Mouse (Mus musculus): ENCODE data around the gene Spag9. TPM values are rescaled to one million over a fixed set of nuclear protein-coding genes. Genes with fewer than 3 reads are reported as not detected.

Spag9 gene
- polyA plus RNA-seq, 1 experiment = 5.2 TPM

DNA sequence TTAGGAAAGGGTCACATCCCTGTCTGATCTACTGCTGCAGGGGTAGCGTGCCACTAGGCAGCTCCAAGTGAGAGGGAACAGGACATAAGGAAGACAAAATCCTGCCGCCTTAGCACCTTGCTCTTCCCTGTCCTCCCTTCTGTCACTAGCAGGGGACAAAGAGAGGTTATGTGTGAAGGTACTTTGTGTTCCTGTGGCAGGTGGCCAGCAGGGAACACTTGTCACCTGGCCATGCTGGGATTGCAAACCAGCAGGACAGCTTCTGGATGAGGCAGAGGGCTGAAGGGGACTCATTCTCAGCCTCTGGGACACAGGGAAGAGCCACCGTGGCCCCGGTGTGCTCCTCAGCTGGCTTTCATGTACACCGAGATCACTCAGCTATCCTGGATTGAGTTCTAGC, 175.8 kb downstream of the Spag9 start:
- 61% methylated on average over 5 of the region's 5 CpGs for WGBS
- no peak for DNase-seq (ENCODE audit: low read depth, low spot score)

DNA sequence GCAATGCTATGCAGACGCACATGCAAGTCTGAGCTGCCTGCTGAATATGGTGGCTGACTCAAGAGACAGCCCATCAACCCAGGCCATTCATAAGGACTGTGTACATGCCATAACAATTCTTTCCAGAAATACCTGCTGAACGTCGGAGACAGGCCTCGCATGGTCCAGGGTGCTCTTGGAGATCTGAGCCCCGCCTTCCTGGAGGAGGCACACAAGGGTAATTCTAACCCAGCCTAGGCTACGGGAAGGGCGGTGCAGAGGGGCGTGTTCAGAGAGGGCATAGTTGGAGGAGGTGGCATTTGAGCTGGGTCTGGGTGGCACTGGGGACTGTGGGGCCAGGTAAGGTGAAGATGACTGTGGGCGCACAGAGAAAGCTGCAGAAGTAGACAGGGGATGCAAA, 176.3 kb downstream of the Spag9 start:
- WGBS = 36% methylated on average over 9 of the region's 9 CpGs
- no peak for DNase-seq (ENCODE audit: low read depth, low spot score)

DNA sequence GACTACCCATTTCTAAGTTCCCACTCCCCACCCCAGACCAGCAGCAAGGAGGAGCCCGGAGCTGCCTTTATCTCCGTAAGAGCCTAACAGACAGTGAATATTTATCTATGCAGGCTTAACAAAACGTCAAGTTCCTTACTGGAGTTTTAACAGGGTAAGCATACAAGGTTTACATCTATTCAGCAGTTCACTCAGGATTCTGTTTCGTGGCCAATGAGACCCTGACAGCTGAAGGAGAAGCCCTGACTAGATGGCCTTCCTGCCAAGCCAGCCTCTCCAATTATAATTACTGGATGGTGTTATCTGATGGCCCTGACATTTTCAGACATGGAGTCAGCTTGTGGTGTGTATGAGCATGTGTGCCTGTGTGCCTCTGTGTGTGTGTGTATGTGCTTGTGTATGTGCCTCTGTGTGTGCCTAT, 177.8 kb downstream of the Spag9 start:
- WGBS = 62% methylated on average over 4 of the region's 4 CpGs
- no peak for DNase-seq (ENCODE audit: low read depth, low spot score)

DNA sequence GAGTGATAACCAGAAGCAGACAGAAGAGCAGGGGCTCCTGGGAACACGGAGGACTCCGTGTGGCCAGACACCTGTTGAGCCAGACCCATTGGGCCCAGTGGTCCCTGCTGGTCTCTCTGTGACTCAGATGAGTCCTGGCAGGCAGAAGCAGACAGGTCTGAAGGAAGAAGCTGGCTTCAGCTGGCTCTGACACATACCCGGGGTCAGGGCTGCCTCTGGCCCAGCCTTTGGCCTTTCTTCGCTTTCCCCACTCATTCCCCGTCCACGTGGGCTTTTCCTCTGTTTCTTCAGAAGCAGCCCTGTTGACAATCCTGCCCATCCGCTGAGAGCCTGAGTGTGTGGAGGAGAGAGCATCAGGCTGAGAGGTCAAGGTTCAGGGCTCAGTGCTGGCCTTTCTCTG, 179.4 kb downstream of the Spag9 start:
- WGBS = 62% methylated on average over 7 of the region's 7 CpGs
- DNase-seq (ENCODE audit: low read depth, low spot score) = no peak

Other genes with a start within 250 kb of the Spag9 start
- 2.6 and 2.8 TPM in 2 replicates for gene Utp18, start 110.3 kb upstream of the Spag9 start, polyA plus RNA-seq (2012; rRNA removed)
- gene Mbtd1, start 110.2 kb upstream of the Spag9 start, polyA plus RNA-seq (2012; rRNA removed) = 3.0 and 4.0 TPM in 2 replicates
- gene Nme2, start 39.8 kb upstream of the Spag9 start, polyA plus RNA-seq (2012; rRNA removed) = 181 and 193 TPM in 2 replicates
- 46.1 and 54.1 TPM in 2 replicates for gene Gm20390, start 27.8 kb upstream of the Spag9 start, polyA plus RNA-seq (2012; rRNA removed)
- 144 and 156 TPM in 2 replicates for gene Nme1, start 27.6 kb upstream of the Spag9 start, polyA plus RNA-seq (2012; rRNA removed)
- gene Tob1, start 215.4 kb downstream of the Spag9 start, polyA plus RNA-seq (2012; rRNA removed) = 34.1 and 79.2 TPM in 2 replicates
- gene Wfikkn2, start 249.9 kb downstream of the Spag9 start, polyA plus RNA-seq (2012; rRNA removed) = 1.2 and 3.5 TPM in 2 replicates